Mouse (Mus musculus) urinary bladder, adult 2 months (tissue): Measurements from ENCODE around the gene Trdn. TPM values are rescaled to one million over a fixed set of nuclear protein-coding genes. Genes with fewer than 3 reads are reported as not detected.

ENCODE experiments used
- DNase-seq: peaks from one replicate; pipeline ENCODE4 v3.0.0; 2022; ENCODE audit warnings: low spot score
- polyA plus RNA-seq: library from polyadenylated mRNA; depleted of rRNA; stranded (reverse); fragments of >200 nt; gene quantifications from 2 replicates; pipeline ENCODE4 v1.2.3, GENCODE M21; 2012; rRNA removed

The Trdn gene
- polyA plus RNA-seq: 10.8 and 20.2 TPM in 2 replicates

- DNase-seq: no peak
Measured at GRCm38 (mm10) chr10:33080254-33080653, at the start of gene Trdn. TSS of gene Trdn (plus strand) at chr10:33080554.

GRCm38 (mm10) chr10:33060771-33061170 lies 19.6 kb upstream of the Trdn start:
- no peak for DNase-seq

- DNase-seq: no peak
Measured at GRCm38 (mm10) chr10:33065566-33065965, 14.8 kb upstream of the Trdn start.

- no peak for DNase-seq
Measured at GRCm38 (mm10) chr10:33073126-33073525, 7.2 kb upstream of the Trdn start.

GRCm38 (mm10) chr10:33082151-33082844 lies 1.9 kb downstream of the Trdn start:
- no peak for DNase-seq

GRCm38 (mm10) chr10:33082961-33083626 lies 2.7 kb downstream of the Trdn start:
- DNase-seq: no peak

GRCm38 (mm10) chr10:33083627-33084158 lies 3.3 kb downstream of the Trdn start:
- no peak for DNase-seq

GRCm38 (mm10) chr10:33088403-33088802 lies 8.0 kb downstream of the Trdn start:
- DNase-seq: no peak

GRCm38 (mm10) chr10:33092400-33092799 lies 12.0 kb downstream of the Trdn start:
- DNase-seq: no peak

GRCm38 (mm10) chr10:33107942-33108341 lies 27.6 kb downstream of the Trdn start:
- no peak for DNase-seq

- DNase-seq: no peak
Measured at GRCm38 (mm10) chr10:33123028-33123427, 42.7 kb downstream of the Trdn start.

GRCm38 (mm10) chr10:33144911-33145310 lies 64.6 kb downstream of the Trdn start:
- no peak for DNase-seq

- no peak for DNase-seq
Measured at GRCm38 (mm10) chr10:33179731-33180631, 99.6 kb downstream of the Trdn start.

- DNase-seq: no peak
Measured at GRCm38 (mm10) chr10:33189031-33189430, 108.7 kb downstream of the Trdn start.

- no peak for DNase-seq
Measured at GRCm38 (mm10) chr10:33195919-33196318, 115.6 kb downstream of the Trdn start.

GRCm38 (mm10) chr10:33198257-33198656 lies 117.9 kb downstream of the Trdn start:
- no peak for DNase-seq

- DNase-seq: no peak
Measured at GRCm38 (mm10) chr10:33210411-33210810, 130.1 kb downstream of the Trdn start.

GRCm38 (mm10) chr10:33253911-33254310 lies 173.6 kb downstream of the Trdn start:
- no peak for DNase-seq

GRCm38 (mm10) chr10:33256202-33256601 lies 175.8 kb downstream of the Trdn start:
- DNase-seq: no peak

- no peak for DNase-seq
Measured at GRCm38 (mm10) chr10:33304982-33305381, 224.6 kb downstream of the Trdn start.

- DNase-seq: no peak
Measured at GRCm38 (mm10) chr10:33353026-33353425, 272.7 kb downstream of the Trdn start.

GRCm38 (mm10) chr10:33366521-33366920 lies 286.2 kb downstream of the Trdn start:
- no peak for DNase-seq
